Mouse (Mus musculus): ENCODE results near the gene Sucla2.

- TF ChIP-seq CTCF (IDR thresholded peaks at IDR 0.05; ENCODE audit: borderline replicate concordance, control insufficient read depth, extremely low read depth, insufficient read depth, low read length, poor library complexity), result no peak
- TF ChIP-seq POLR2A (IDR thresholded peaks at IDR 0.05; ENCODE audit: control insufficient read depth, extremely low read depth, insufficient read depth, low read length, poor library complexity), result no peak
Observed at GRCm38 (mm10) chr14:73631511-73631910, 106.4 kb downstream of the Sucla2 start.
